In the genomic region with DNA sequence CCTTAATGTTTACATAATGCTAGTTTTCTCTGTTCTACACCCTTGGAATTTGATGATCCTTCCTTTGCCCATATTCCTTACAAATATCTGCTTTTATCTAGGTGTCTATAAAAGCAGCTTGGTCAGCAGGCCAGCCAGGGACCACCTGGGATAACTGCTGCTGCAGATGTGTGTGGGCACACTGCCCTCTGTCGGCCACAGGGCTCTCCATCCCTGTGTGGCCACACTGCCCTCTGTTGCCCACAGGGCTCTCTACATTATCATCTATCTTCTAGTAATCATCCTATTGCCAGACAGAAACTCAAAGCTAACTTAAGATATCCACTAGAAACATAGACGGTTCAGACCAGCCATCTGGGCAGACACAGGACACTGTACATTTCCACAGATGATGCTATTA, we compare ENCODE assay signal across 1 mouse cellular context.
TF ChIP-seq lines count a peak whose summit lies in the region.

No protein-coding gene starts in this region.

TF ChIP-seq in CH12.LX, 34 proteins besides CTCF, POLR2A, EP300 and RAD21 (continued from another document):
- TF ChIP-seq IRF4 (IDR thresholded peaks at IDR 0.05; ENCODE audit: low read depth, low read length) (peak; percentile 57; the same call in 1 of the 2 replicates), ZC3H11A (IDR thresholded peaks at IDR 0.05; ENCODE audit: low read depth, low read length) (peak; percentile 22; the same call in 1 of the 2 replicates), CHD1 (IDR thresholded peaks at IDR 0.05; ENCODE audit: low read depth, low read length) (no peak)
